Mouse (Mus musculus) liver, adult 2 months (tissue): ENCODE measurements around the gene Atp6v0a4. TPM values are rescaled to one million over a fixed set of nuclear protein-coding genes. Genes with fewer than 3 reads are reported as not detected.
A peak's percentile ranks its signal among the peaks of the same experiment; 100 is the strongest.

Experiments
- DNase-seq: peaks from one replicate; pipeline ENCODE4 v3.0.0-alpha.2; 2011; ENCODE audit warnings: low read depth, low spot score; ENCODE audit errors: extremely low read depth
- H3K27ac ChIP-seq: fragments of 200-500 bp; replicated peaks from 2 replicates; pipeline ENCODE4 v1.5.1; 2012; ENCODE audit warnings: low read depth, mild to moderate bottlenecking, control low read depth, inconsistent platforms, low read length; ENCODE audit not compliant: insufficient read depth
- H3K27me3 ChIP-seq: fragments of 200-500 bp; 2 replicates; pipeline ENCODE4 v1.6.1; 2012; ENCODE audit warnings: mild to moderate bottlenecking, moderate library complexity, low read length, inconsistent platforms; ENCODE audit not compliant: control insufficient read depth, insufficient read depth
- H3K36me3 ChIP-seq: fragments of 200-500 bp; 2 replicates; pipeline ENCODE4 v1.6.1; 2012; ENCODE audit warnings: low read length, inconsistent platforms; ENCODE audit not compliant: control insufficient read depth, insufficient read depth
- H3K4me1 ChIP-seq: fragments of 200-500 bp; 2 replicates; pipeline ENCODE4 v1.6.1; 2011; ENCODE audit warnings: low read length; ENCODE audit not compliant: control insufficient read depth, insufficient read depth
- H3K4me3 ChIP-seq: fragments of 200-500 bp; 2 replicates; pipeline ENCODE4 v1.5.1; 2011; ENCODE audit warnings: low read depth, mild to moderate bottlenecking, control low read depth, low read length, moderate library complexity; ENCODE audit not compliant: insufficient read depth
- H3K79me2 ChIP-seq: fragments of 200-500 bp; 2 replicates; pipeline ENCODE4 v1.6.1; 2012; ENCODE audit warnings: inconsistent platforms, mild to moderate bottlenecking, low read length, moderate library complexity; ENCODE audit not compliant: control insufficient read depth, insufficient read depth
- H3K9ac ChIP-seq: fragments of 200-500 bp; 2 replicates; pipeline ENCODE4 v1.6.1; 2012; ENCODE audit warnings: low read depth, mild to moderate bottlenecking, control low read depth, inconsistent platforms, low read length
- CTCF ChIP-seq: fragments of 200-500 bp; IDR thresholded peaks from 2 replicates; pipeline ENCODE4 v1.5.1; 2011; ENCODE audit warnings: low read depth, low read length, control low read depth
- POLR2A ChIP-seq: fragments of 200-500 bp; IDR thresholded peaks from 2 replicates; pipeline ENCODE4 v1.6.1; 2011; ENCODE audit warnings: low read length, control low read depth; ENCODE audit not compliant: insufficient read depth; ENCODE audit errors: extremely low read depth
- WGBS: fragments of 180-500 bp; shearing (Covaris S2); methylation state at CpG from one replicate; pipeline ENCODE4 v1.1.7; 2018; 5-methylcytosine and 5-hydroxymethylcytosine counted together
- polyA plus RNA-seq: library from polyadenylated mRNA; depleted of rRNA; stranded (reverse); fragments of >200 nt; gene quantifications from 2 replicates; pipeline ENCODE4 v1.2.3, GENCODE M21; 2012
- total RNA-seq: library from RNA; depleted of rRNA; stranded (reverse); fragments of >200 nt; gene quantifications from 2 replicates; pipeline ENCODE4 v1.2.3, GENCODE M21; 2014

The Atp6v0a4 gene
- total and polyA plus RNA-seq, 2 experiments = 0.28 to 0.44 TPM

- 71% methylated on average over 8 of the region's 8 CpGs for WGBS
- no peaks in the 10 kb centered on the region for H3K27me3 ChIP-seq
- H3K9ac ChIP-seq = no peak overlapping the region
- H3K79me2 ChIP-seq = no peaks in the 10 kb centered on the region
- H3K27ac ChIP-seq = no peak overlapping the region
- H3K36me3 ChIP-seq = no peaks in the 10 kb centered on the region
- no peak overlapping the region for H3K4me3 ChIP-seq
- H3K4me1 ChIP-seq = no peaks in the 10 kb centered on the region
- DNase-seq = no peak
- TF ChIP-seq POLR2A = no peak
- no peak for TF ChIP-seq CTCF
Observed at GRCm38 (mm10) chr6:38134806-38135559, 10.6 kb upstream of the Atp6v0a4 start.

GRCm38 (mm10) chr6:38131801-38132231 lies 7.4 kb upstream of the Atp6v0a4 start:
- H3K4me3 ChIP-seq = no peak overlapping the region
- 84% methylated on average over 4 of the region's 4 CpGs for WGBS
- no peaks in the 10 kb centered on the region for H3K36me3 ChIP-seq
- H3K9ac ChIP-seq = no peak overlapping the region
- H3K27me3 ChIP-seq = no peaks in the 10 kb centered on the region
- no peaks in the 10 kb centered on the region for H3K79me2 ChIP-seq
- no peak for DNase-seq
- TF ChIP-seq POLR2A = no peak
- TF ChIP-seq CTCF = no peak
- H3K27ac ChIP-seq = no peak overlapping the region
- no peaks in the 10 kb centered on the region for H3K4me1 ChIP-seq

GRCm38 (mm10) chr6:38129883-38130282 lies 5.5 kb upstream of the Atp6v0a4 start:
- no peak for TF ChIP-seq POLR2A
- 99% methylated on average over 5 of the region's 5 CpGs for WGBS
- H3K4me3 ChIP-seq = no peak overlapping the region

GRCm38 (mm10) chr6:38128115-38128514 lies 3.7 kb upstream of the Atp6v0a4 start:
- no peak overlapping the region for H3K9ac ChIP-seq
- H3K27me3 ChIP-seq = no peaks in the 10 kb centered on the region
- DNase-seq = no peak
- H3K79me2 ChIP-seq = no peaks in the 10 kb centered on the region
- no peak for TF ChIP-seq CTCF
- no peak for TF ChIP-seq POLR2A
- H3K27ac ChIP-seq = no peak overlapping the region
- H3K4me1 ChIP-seq = peaks cover 16% of the 10 kb centered on the region
- WGBS = 83% methylated on average over 14 of the region's 14 CpGs
- H3K36me3 ChIP-seq = no peaks in the 10 kb centered on the region
- H3K4me3 ChIP-seq = no peak overlapping the region

More at GRCm38 (mm10) chr6:38129883-38130282, 5.5 kb upstream of the Atp6v0a4 start:
- Histone ChIP-seq H3K79me2 (no peaks in the 10 kb centered on the region), H3K4me1 (peaks cover under 1% of the 10 kb centered on the region; the same call in 1 of the 2 replicates), H3K27ac (no peak overlapping the region), H3K36me3 (no peaks in the 10 kb centered on the region), H3K27me3 (no peaks in the 10 kb centered on the region), H3K9ac (no peak overlapping the region)
- DNase-seq = no peak

GRCm38 (mm10) chr6:38125462-38125861 lies 1.1 kb upstream of the Atp6v0a4 start:
- Histone ChIP-seq H3K9ac (no peak overlapping the region), H3K27ac (no peak overlapping the region), H3K4me3 (no peak overlapping the region), H3K27me3 (no peaks in the 10 kb centered on the region), H3K36me3 (no peaks in the 10 kb centered on the region), H3K79me2 (no peaks in the 10 kb centered on the region), H3K4me1 (peaks cover 19% of the 10 kb centered on the region)
- TF ChIP-seq CTCF (no peak), POLR2A (no peak)
- no peak for DNase-seq
- 93% methylated on average over 3 of the region's 3 CpGs for WGBS

GRCm38 (mm10) chr6:38124882-38125281 lies 496 bp upstream of the Atp6v0a4 start:
- DNase-seq = no peak
- no peak overlapping the region for H3K4me3 ChIP-seq
- H3K27ac ChIP-seq = 0 out of 2 replicates have a peak overlapping the region, but pooled peaks have one; percentile 14
- WGBS = 76% methylated on average over 5 of the region's 5 CpGs
- no peaks in the 10 kb centered on the region for H3K27me3 ChIP-seq
- TF ChIP-seq POLR2A (no peak), CTCF (no peak)
- H3K4me1 ChIP-seq = peaks cover 19% of the 10 kb centered on the region
- H3K79me2 ChIP-seq = no peaks in the 10 kb centered on the region
- no peak overlapping the region for H3K9ac ChIP-seq
- no peaks in the 10 kb centered on the region for H3K36me3 ChIP-seq
